Mouse (Mus musculus) leukemia stem cell, adult 10-12 weeks (primary cell): ENCODE measurements around the gene Chit1. TPM values are rescaled to one million over a fixed set of nuclear protein-coding genes. Genes with fewer than 3 reads are reported as not detected.

ENCODE experiments used
- polyA plus RNA-seq: library from polyadenylated mRNA; stranded (reverse); fragments of >175 nt; gene quantifications from 2 replicates; pipeline ENCODE4 v1.2.3, GENCODE M21; 2012; ENCODE audit warnings: low replicate concordance

Gene Chit1
- not detected in 2 replicates for polyA plus RNA-seq

GRCm38 (mm10) chr1:134110979-134111378 is at the start of gene Chit1:
TSS of gene Chit1 (plus strand) at chr1:134111242.

GRCm38 (mm10) chr1:134078802-134079476 is 32.1 kb upstream of the Chit1 start, which contains the start of gene Btg2:
TSS of gene Btg2 (minus strand) at chr1:134079120.

DNA sequence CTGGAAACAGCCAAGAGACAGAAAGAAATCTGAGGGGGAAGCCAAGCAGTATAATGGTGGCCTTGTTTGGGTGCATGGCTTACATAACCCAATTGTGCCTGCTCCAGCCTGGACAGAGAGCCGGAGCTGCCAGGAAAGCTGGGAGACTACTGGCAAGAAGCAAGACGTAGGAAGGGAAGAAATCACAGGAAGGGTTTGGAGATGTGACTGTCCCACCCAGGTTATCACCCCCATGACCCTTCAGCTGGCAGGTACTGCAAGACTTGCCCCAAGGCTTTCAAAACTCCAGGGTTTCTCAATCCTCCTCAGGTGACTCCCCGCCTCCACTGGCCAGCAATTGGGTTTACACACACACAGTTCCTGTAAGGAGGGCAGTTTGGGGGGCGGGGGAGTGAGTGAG is 71.0 kb downstream of the Chit1 start, which contains the start of gene Chil1:
TSS of gene Chil1 (plus strand) at position 152 of the 400 bp plus-strand sequence.

DNA sequence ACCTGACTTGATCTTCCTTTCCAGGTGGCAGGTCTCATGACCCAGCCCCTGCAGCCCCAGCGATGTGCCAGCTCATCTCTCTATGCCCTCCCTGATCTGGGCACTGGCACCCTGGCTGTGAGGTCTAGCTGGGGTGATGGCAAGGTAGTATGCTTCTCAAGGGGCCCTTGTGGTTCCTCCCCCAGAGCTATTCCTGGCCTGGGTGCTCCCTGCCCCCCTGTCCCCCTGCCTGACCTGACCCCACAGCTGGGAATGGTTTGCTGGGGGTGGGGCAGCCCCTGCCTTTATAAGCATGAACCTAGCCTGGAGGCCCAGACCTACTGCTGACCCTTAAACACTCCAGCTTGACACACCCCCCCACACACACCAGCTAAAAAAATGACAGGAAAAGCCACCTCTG is 82.1 kb downstream of the Chit1 start, which contains the start of gene Mybph:
TSS of gene Mybph (plus strand) at position 323 of the 400 bp plus-strand sequence.

Other genes starting within 250 kb of the Chit1 start
- 0.74 TPM in 1 of 2 replicates, not detected in the other for gene Optc, start 203.2 kb upstream of the Chit1 start, polyA plus RNA-seq
- gene Prelp, start 189.8 kb upstream of the Chit1 start, polyA plus RNA-seq = 0.24 TPM in 1 of 2 replicates, not detected in the other
- gene Fmod, start 74.0 kb upstream of the Chit1 start, polyA plus RNA-seq = not detected in 2 replicates
- gene Btg2, start 32.1 kb upstream of the Chit1 start, polyA plus RNA-seq = 8.7 and 54.7 TPM in 2 replicates
- gene Chil1, start 70.9 kb downstream of the Chit1 start, polyA plus RNA-seq = 0.30 and 0.48 TPM in 2 replicates
- not detected in 2 replicates for gene Mybph, start 82.2 kb downstream of the Chit1 start, polyA plus RNA-seq
- 0.05 TPM in 1 of 2 replicates, not detected in the other for gene Adora1, start 124.2 kb downstream of the Chit1 start, polyA plus RNA-seq
- gene Myog, start 178.7 kb downstream of the Chit1 start, polyA plus RNA-seq = not detected in 2 replicates
- 16.4 and 17.5 TPM in 2 replicates for gene Ppfia4, start 221.7 kb downstream of the Chit1 start, polyA plus RNA-seq